Mouse (Mus musculus): ENCODE measurements around the gene Ralgapa2.

DNA sequence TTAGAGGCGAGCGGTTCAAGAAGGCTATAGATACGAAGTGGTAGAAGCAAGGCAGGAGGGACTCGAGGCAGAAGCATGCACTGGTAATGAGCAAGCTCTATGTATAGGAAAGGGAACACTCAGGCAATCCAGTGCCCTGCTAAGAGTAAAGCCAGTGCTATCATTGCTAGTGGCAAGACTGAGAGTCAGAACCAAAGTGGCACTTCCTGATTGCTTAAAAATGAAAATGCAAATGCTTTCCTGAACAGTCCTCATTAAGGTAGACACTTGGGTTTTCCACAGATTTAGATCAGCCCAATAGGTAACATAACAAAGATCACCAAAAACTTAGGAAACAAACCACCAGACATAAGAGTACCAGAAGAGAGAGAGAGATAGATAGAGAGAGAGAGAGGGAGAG, 105.1 kb downstream of the Ralgapa2 start:
- TF ChIP-seq CTCF (IDR thresholded peaks at IDR 0.05; ENCODE audit: extremely low read depth, insufficient read depth, insufficient read length, insufficient replicate concordance) (no peak), POLR2A (IDR thresholded peaks at IDR 0.05; ENCODE audit: low read depth, low read length) (no peak)
